Mouse (Mus musculus): ENCODE results near the gene Cds1. TPM values are rescaled to one million over a fixed set of nuclear protein-coding genes. Genes with fewer than 3 reads are reported as not detected.

Cds1 gene
- polyA plus RNA-seq, 1 experiment from 2014 or later: 5.0 TPM

DNA sequence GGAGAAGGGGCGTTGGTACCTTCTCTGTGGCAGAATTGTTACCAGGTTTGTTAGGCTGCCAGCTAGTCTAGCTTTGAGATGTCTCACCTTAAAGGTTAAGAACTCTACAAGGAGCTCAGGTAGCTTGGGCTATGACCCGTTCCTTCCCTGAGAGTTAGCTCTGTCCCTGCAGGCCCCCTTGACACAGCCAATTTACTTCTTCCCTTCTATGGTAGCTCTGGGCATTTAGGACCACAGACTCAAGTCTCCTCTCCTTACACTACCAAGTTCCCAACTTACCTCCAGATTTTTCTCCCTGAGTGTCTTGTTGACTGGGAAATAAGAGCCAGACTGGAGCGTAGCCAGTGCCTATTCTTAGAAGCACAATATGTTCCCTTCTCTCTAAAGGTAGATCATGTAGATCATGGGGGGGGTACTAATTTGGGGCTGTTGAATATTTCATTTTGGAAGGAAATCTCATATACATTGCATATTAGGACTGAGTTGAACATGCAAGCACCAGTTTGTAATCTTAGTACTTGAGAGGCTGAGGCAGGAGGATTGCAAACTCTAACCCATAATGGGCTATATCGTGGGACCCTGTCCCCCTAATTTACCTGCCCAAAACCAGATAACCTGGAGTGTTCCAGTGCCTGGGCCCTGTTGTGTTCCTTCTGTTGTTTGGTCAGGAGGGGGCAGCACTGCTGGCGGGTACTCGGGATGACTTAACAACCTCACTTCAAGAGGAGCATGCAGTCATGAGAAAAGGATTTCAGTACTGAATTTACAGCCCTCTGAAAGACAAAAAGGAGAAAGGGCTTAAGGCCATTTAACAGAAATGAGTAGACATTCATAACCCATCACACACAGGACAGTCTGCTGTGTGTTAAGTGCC lies 46.6 kb downstream of the Cds1 start:
- H3K4me1 ChIP-seq (ENCODE audit: control insufficient read depth, insufficient read depth, low read length): no peaks in the 10 kb centered on the region
- ATAC-seq (ENCODE audit: insufficient number of reproducible peaks, insufficient read depth, low FRiP score, low read depth): no peak
- WGBS: 92% methylated on average over 6 of the region's 6 CpGs
- no peaks in the 10 kb centered on the region for H3K27me3 ChIP-seq (ENCODE audit: control insufficient read depth, insufficient read depth, low read length)
- no peak overlapping the region for H3K4me2 ChIP-seq (replicated peaks; ENCODE audit: low read depth, low read length)
- H3K4me3 ChIP-seq (ENCODE audit: low read depth, low read length): no peak overlapping the region
- H3K36me3 ChIP-seq (ENCODE audit: control insufficient read depth, insufficient read depth, low read length): no peaks in the 10 kb centered on the region
- H3K9ac ChIP-seq (replicated peaks; ENCODE audit: low read depth, low read length): no peak overlapping the region
- no peaks in the 10 kb centered on the region for H3K9me3 ChIP-seq (ENCODE audit: control insufficient read depth, low read depth, low read length)
- H3K27ac ChIP-seq (ENCODE audit: low read length): no peak overlapping the region

GRCm38 (mm10) chr5:101816822-101817221 lies 51.9 kb downstream of the Cds1 start:
- Histone ChIP-seq H3K4me3 (ENCODE audit: low read depth, low read length) (no peak overlapping the region), H3K4me2 (replicated peaks; ENCODE audit: low read depth, low read length) (no peak overlapping the region), H3K36me3 (ENCODE audit: control insufficient read depth, insufficient read depth, low read length) (no peaks in the 10 kb centered on the region), H3K9ac (replicated peaks; ENCODE audit: low read depth, low read length) (no peak overlapping the region), H3K27ac (ENCODE audit: low read length) (no peak overlapping the region), H3K27me3 (ENCODE audit: control insufficient read depth, insufficient read depth, low read length) (no peaks in the 10 kb centered on the region), H3K9me3 (ENCODE audit: control insufficient read depth, low read depth, low read length) (no peaks in the 10 kb centered on the region), H3K4me1 (ENCODE audit: control insufficient read depth, insufficient read depth, low read length) (no peaks in the 10 kb centered on the region)
- ATAC-seq (ENCODE audit: insufficient number of reproducible peaks, insufficient read depth, low FRiP score, low read depth): no peak
- WGBS: 63% methylated on average over 7 of the region's 7 CpGs

GRCm38 (mm10) chr5:101819216-101819615 lies 54.3 kb downstream of the Cds1 start:
- Histone ChIP-seq H3K9me3 (ENCODE audit: control insufficient read depth, low read depth, low read length) (no peaks in the 10 kb centered on the region), H3K4me3 (ENCODE audit: low read depth, low read length) (no peak overlapping the region), H3K4me2 (replicated peaks; ENCODE audit: low read depth, low read length) (no peak overlapping the region), H3K27ac (ENCODE audit: low read length) (no peak overlapping the region), H3K4me1 (ENCODE audit: control insufficient read depth, insufficient read depth, low read length) (no peaks in the 10 kb centered on the region), H3K9ac (replicated peaks; ENCODE audit: low read depth, low read length) (no peak overlapping the region), H3K36me3 (ENCODE audit: control insufficient read depth, insufficient read depth, low read length) (no peaks in the 10 kb centered on the region), H3K27me3 (ENCODE audit: control insufficient read depth, insufficient read depth, low read length) (no peaks in the 10 kb centered on the region)
- WGBS: 52% methylated on average over 10 of the region's 10 CpGs
- ATAC-seq (ENCODE audit: insufficient number of reproducible peaks, insufficient read depth, low FRiP score, low read depth): no peak

GRCm38 (mm10) chr5:101819844-101820243 lies 54.9 kb downstream of the Cds1 start:
- Histone ChIP-seq H3K27me3 (ENCODE audit: control insufficient read depth, insufficient read depth, low read length) (no peaks in the 10 kb centered on the region), H3K4me3 (ENCODE audit: low read depth, low read length) (no peak overlapping the region), H3K4me1 (ENCODE audit: control insufficient read depth, insufficient read depth, low read length) (no peaks in the 10 kb centered on the region), H3K36me3 (ENCODE audit: control insufficient read depth, insufficient read depth, low read length) (no peaks in the 10 kb centered on the region), H3K27ac (ENCODE audit: low read length) (no peak overlapping the region), H3K9ac (replicated peaks; ENCODE audit: low read depth, low read length) (no peak overlapping the region), H3K9me3 (ENCODE audit: control insufficient read depth, low read depth, low read length) (no peaks in the 10 kb centered on the region), H3K4me2 (replicated peaks; ENCODE audit: low read depth, low read length) (no peak overlapping the region)
- WGBS: 23% methylated on average over 7 of the region's 7 CpGs
- ATAC-seq (ENCODE audit: insufficient number of reproducible peaks, insufficient read depth, low FRiP score, low read depth): no peak

DNA sequence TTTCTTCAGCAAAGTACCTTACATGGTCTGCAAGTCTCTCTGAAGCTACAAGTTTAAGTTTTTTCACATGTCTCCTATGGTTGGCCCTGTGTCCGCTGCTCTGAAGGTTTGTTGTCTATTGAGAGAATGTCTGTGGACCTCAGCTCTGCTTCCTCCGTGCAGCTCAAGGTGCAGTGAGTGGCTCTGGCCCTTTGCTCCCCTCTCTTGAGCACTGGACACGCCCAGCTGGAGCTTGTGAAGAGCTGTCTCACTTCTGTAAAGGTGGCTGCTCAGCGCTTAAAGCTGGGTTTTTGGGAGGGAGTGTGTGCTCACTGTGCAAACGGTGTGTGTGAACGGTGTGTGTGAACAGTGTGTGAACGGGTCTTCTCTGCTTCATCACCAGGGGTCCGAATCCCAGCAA lies 56.1 kb downstream of the Cds1 start:
- 69% methylated on average over 8 of the region's 8 CpGs for WGBS
- H3K27me3 ChIP-seq (ENCODE audit: control insufficient read depth, insufficient read depth, low read length): no peaks in the 10 kb centered on the region
- H3K9ac ChIP-seq (replicated peaks; ENCODE audit: low read depth, low read length): no peak overlapping the region
- H3K27ac ChIP-seq (ENCODE audit: low read length): no peak overlapping the region
- H3K36me3 ChIP-seq (ENCODE audit: control insufficient read depth, insufficient read depth, low read length): no peaks in the 10 kb centered on the region
- no peak for ATAC-seq (ENCODE audit: insufficient number of reproducible peaks, insufficient read depth, low FRiP score, low read depth)
- H3K4me1 ChIP-seq (ENCODE audit: control insufficient read depth, insufficient read depth, low read length): peaks cover 6% of the 10 kb centered on the region
- no peak overlapping the region for H3K4me2 ChIP-seq (replicated peaks; ENCODE audit: low read depth, low read length)
- no peak overlapping the region for H3K4me3 ChIP-seq (ENCODE audit: low read depth, low read length)
- no peaks in the 10 kb centered on the region for H3K9me3 ChIP-seq (ENCODE audit: control insufficient read depth, low read depth, low read length)

GRCm38 (mm10) chr5:101821491-101822310 lies 56.8 kb downstream of the Cds1 start:
- WGBS: 64% methylated on average over 17 of the region's 17 CpGs
- Histone ChIP-seq H3K4me2 (replicated peaks; ENCODE audit: low read depth, low read length) (no peak overlapping the region), H3K4me1 (ENCODE audit: control insufficient read depth, insufficient read depth, low read length) (peaks cover 8% of the 10 kb centered on the region), H3K27me3 (ENCODE audit: control insufficient read depth, insufficient read depth, low read length) (no peaks in the 10 kb centered on the region), H3K9me3 (ENCODE audit: control insufficient read depth, low read depth, low read length) (no peaks in the 10 kb centered on the region), H3K36me3 (ENCODE audit: control insufficient read depth, insufficient read depth, low read length) (no peaks in the 10 kb centered on the region), H3K27ac (ENCODE audit: low read length) (no peak overlapping the region), H3K9ac (replicated peaks; ENCODE audit: low read depth, low read length) (no peak overlapping the region), H3K4me3 (ENCODE audit: low read depth, low read length) (no peak overlapping the region)
- ATAC-seq (ENCODE audit: insufficient number of reproducible peaks, insufficient read depth, low FRiP score, low read depth): no peak

- no peak for ATAC-seq (ENCODE audit: insufficient number of reproducible peaks, insufficient read depth, low FRiP score, low read depth)
- H3K4me3 ChIP-seq (ENCODE audit: low read depth, low read length): no peak overlapping the region
- H3K27me3 ChIP-seq (ENCODE audit: control insufficient read depth, insufficient read depth, low read length): no peaks in the 10 kb centered on the region
- H3K4me2 ChIP-seq (replicated peaks; ENCODE audit: low read depth, low read length): no peak overlapping the region
- peaks cover 13% of the 10 kb centered on the region for H3K4me1 ChIP-seq (ENCODE audit: control insufficient read depth, insufficient read depth, low read length)
- no peak overlapping the region for H3K27ac ChIP-seq (ENCODE audit: low read length)
- H3K9ac ChIP-seq (replicated peaks; ENCODE audit: low read depth, low read length): no peak overlapping the region
- no peaks in the 10 kb centered on the region for H3K9me3 ChIP-seq (ENCODE audit: control insufficient read depth, low read depth, low read length)
- H3K36me3 ChIP-seq (ENCODE audit: control insufficient read depth, insufficient read depth, low read length): no peaks in the 10 kb centered on the region
- 52% methylated on average over 6 of the region's 6 CpGs for WGBS
Measured at GRCm38 (mm10) chr5:101822311-101822670, 57.4 kb downstream of the Cds1 start.

DNA sequence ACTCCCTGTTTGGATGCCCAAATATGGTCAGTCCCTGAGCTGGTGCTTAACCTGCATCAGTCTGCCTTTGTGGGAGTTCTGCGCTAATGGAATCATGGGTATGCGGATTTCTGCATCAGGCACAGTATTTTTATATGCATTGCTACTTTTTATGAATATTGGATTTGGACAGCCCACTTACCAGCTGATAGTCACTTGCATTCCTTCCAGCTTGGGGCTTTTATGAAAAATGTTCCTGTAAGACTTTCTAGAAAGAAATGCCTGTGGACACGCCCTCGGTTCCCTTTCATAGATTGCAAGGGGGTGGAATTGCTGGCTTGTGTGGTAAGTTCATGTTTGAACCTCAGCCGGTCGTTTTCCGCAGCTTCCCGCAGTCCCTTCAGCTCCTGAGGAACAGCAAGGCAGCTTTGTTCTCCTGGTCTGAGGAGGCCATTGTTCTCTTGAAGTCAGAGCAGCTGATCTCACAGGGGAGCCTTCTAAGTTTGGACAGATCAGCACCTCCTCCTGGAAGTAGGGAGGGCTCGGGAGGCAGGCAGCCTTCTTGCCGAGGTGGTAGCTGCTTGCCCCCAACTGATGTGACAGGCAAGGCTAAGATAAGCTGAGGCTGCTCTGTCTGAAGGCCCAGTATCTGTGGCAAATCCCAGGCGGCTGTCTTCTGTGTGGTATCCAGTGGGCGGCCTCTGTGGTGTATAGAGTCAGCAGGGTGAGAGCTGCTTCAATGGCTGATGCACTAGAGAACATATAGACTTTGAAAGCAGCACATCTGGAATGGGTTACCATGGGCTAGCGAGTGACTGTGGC lies 60.4 kb downstream of the Cds1 start:
- WGBS: 29% methylated on average over 13 of the region's 13 CpGs

More for the DNA sequence above, 60.4 kb downstream of the Cds1 start:
- Histone ChIP-seq H3K36me3 (ENCODE audit: control insufficient read depth, insufficient read depth, low read length) (no peaks in the 10 kb centered on the region), H3K27ac (ENCODE audit: low read length) (no peak overlapping the region; the same call in 1 of the 2 replicates), H3K4me1 (ENCODE audit: control insufficient read depth, insufficient read depth, low read length) (peaks cover 13% of the 10 kb centered on the region), H3K4me2 (replicated peaks; ENCODE audit: low read depth, low read length) (no peak overlapping the region), H3K9ac (replicated peaks; ENCODE audit: low read depth, low read length) (no peak overlapping the region), H3K4me3 (ENCODE audit: low read depth, low read length) (no peak overlapping the region), H3K27me3 (ENCODE audit: control insufficient read depth, insufficient read depth, low read length) (no peaks in the 10 kb centered on the region), H3K9me3 (ENCODE audit: control insufficient read depth, low read depth, low read length) (no peaks in the 10 kb centered on the region)
- no peak for ATAC-seq (ENCODE audit: insufficient number of reproducible peaks, insufficient read depth, low FRiP score, low read depth)

Data from stomach, embryonic 14.5 days (tissue).